Mouse (Mus musculus) CH12.LX (cell line): ENCODE measurements around the gene St7l.

Source experiments
- CHD1 ChIP-seq: IDR thresholded peaks from 2 replicates; pipeline ENCODE4 v1.6.1; 2012; ENCODE audit warnings: low read depth, low read length, improper control_type of control experiment, inconsistent platforms
- CTCF ChIP-seq, 2 experiments: IDR thresholded peaks in 1 of 2; conservative IDR thresholded peaks in 1 of 2; 2 replicates each; pipeline ENCODE4 v1.5.1; 2011 to 2012; ENCODE audit warnings: low read depth in 2 of 2, low read length in 2 of 2, improper control_type of control experiment in 1 of 2, inconsistent platforms in 1 of 2, mild to moderate bottlenecking in 1 of 2, moderate library complexity in 1 of 2
- ELF1 ChIP-seq: IDR thresholded peaks from 2 replicates; pipeline ENCODE4 v1.6.1; 2014; ENCODE audit warnings: low read depth, mild to moderate bottlenecking, inconsistent platforms, low read length, improper control_type of control experiment
- HCFC1 ChIP-seq: IDR thresholded peaks from 2 replicates; pipeline ENCODE4 v1.6.1; 2012; ENCODE audit warnings: low read depth, mild to moderate bottlenecking, inconsistent platforms, low read length, improper control_type of control experiment
- KAT2A ChIP-seq: IDR thresholded peaks from 2 replicates; pipeline ENCODE4 v1.6.1; 2012; ENCODE audit warnings: low read length, improper control_type of control experiment, inconsistent platforms; ENCODE audit not compliant: insufficient replicate concordance
- MAFK ChIP-seq: IDR thresholded peaks from 2 replicates; pipeline ENCODE4 v1.6.1; 2011; ENCODE audit warnings: low read length, improper control_type of control experiment; ENCODE audit not compliant: insufficient replicate concordance
- MAX ChIP-seq: IDR thresholded peaks from 2 replicates; pipeline ENCODE4 v1.6.1; 2011; ENCODE audit warnings: low read length, improper control_type of control experiment
- MXI1 ChIP-seq: IDR thresholded peaks from 2 replicates; pipeline ENCODE4 v1.6.1; 2011; ENCODE audit warnings: mild to moderate bottlenecking, low read depth, low read length, improper control_type of control experiment
- POLR2A ChIP-seq: IDR thresholded peaks from 2 replicates; pipeline ENCODE4 v1.6.1; 2011; ENCODE audit warnings: low read depth, mild to moderate bottlenecking, improper control_type of control experiment, low read length
- USF1 ChIP-seq: IDR thresholded peaks from 2 replicates; pipeline ENCODE4 v1.6.1; 2014; ENCODE audit warnings: low read depth, mild to moderate bottlenecking, inconsistent platforms, low read length, improper control_type of control experiment
- ZC3H11A ChIP-seq: IDR thresholded peaks from 2 replicates; pipeline ENCODE4 v1.6.1; 2012; ENCODE audit warnings: low read depth, mild to moderate bottlenecking, inconsistent platforms, low read length, improper control_type of control experiment
- ZMIZ1 ChIP-seq: IDR thresholded peaks from 2 replicates; pipeline ENCODE4 v1.6.1; 2012; ENCODE audit warnings: low read depth, mild to moderate bottlenecking, inconsistent platforms, low read length, improper control_type of control experiment
- ZNF384 ChIP-seq: IDR thresholded peaks from 2 replicates; pipeline ENCODE4 v1.6.1; 2012; ENCODE audit warnings: low read depth, low read length, improper control_type of control experiment, inconsistent platforms

- no peak for TF ChIP-seq ZNF384
- no peak for TF ChIP-seq POLR2A
- no peak for TF ChIP-seq ELF1
- TF ChIP-seq ZC3H11A = no peak
- no peak for TF ChIP-seq MAFK
- no peak for TF ChIP-seq MXI1
- TF ChIP-seq MAX = no peak
- no peak for TF ChIP-seq ZMIZ1
- TF ChIP-seq KAT2A = no peak
- no peak for TF ChIP-seq HCFC1
- no peak for TF ChIP-seq CHD1
- no peak for TF ChIP-seq CTCF (conservative IDR thresholded peaks at IDR 0.05 in 1 of 2, IDR thresholded peaks at IDR 0.05 in 1 of 2; ENCODE audit: low read depth in 2 of 2, low read length in 2 of 2)
- no peak for TF ChIP-seq USF1
Observed at GRCm38 (mm10) chr3:104818749-104819134, 45.1 kb upstream of the St7l start.
